Mouse (Mus musculus): ENCODE measurements at regions not wholly inside any gene's neighbourhood (a gene's known extent, or its start where the extent isn't known, plus 50 kb on each side); places are given as distances from the start of the nearest gene placed in this dataset.

GRCm38 (mm10) chr11:22646192-22646936 is 134.5 kb downstream of the Tmem17 start:
- TF ChIP-seq HCFC1 (IDR thresholded peaks at IDR 0.05; ENCODE audit: borderline replicate concordance, insufficient read depth, low read length) (no peak), CHD2 (IDR thresholded peaks at IDR 0.05; ENCODE audit: low read depth, low read length) (no peak)

Data from ES-E14 (cell line).